Mouse (Mus musculus) midbrain, embryonic 14.5 days (tissue): ENCODE results near the gene Spc25. TPM values are rescaled to one million over a fixed set of nuclear protein-coding genes. Genes with fewer than 3 reads are reported as not detected.
A peak's percentile ranks its signal among the peaks of the same experiment; 100 is the strongest.

Experiments used
- ATAC-seq: fragments of 200-750 bp; cut with Nextera tagmentation; 2 replicates; pipeline ENCODE4 v1.8.0; 2017; ENCODE audit warnings: moderate number of reproducible peaks, moderate library complexity; ENCODE audit not compliant: low FRiP score, low TSS enrichment
- DNase-seq: peaks from one replicate; pipeline ENCODE4 v3.0.0-alpha.2; 2015
- H3K27ac ChIP-seq: fragments of 300-500 bp; sonication (generic); replicated peaks from 2 replicates; pipeline ENCODE4 v1.5.1; 2014; ENCODE audit warnings: mild to moderate bottlenecking, low read depth, low read length, moderate library complexity
- H3K27me3 ChIP-seq: fragments of 300-500 bp; sonication (generic); 2 replicates; pipeline ENCODE4 v1.6.1; 2014; ENCODE audit warnings: low read length, control low read depth, mixed read lengths; ENCODE audit not compliant: control insufficient read depth, insufficient read depth
- H3K36me3 ChIP-seq: fragments of 300-500 bp; sonication (generic); 2 replicates; pipeline ENCODE4 v1.6.1; 2014; ENCODE audit warnings: low read length, control low read depth; ENCODE audit not compliant: control insufficient read depth, insufficient read depth
- H3K4me1 ChIP-seq: fragments of 300-500 bp; sonication (generic); 2 replicates; pipeline ENCODE4 v1.6.1; 2014; ENCODE audit warnings: mild to moderate bottlenecking, antibody characterized with exemption, low read length, control low read depth; ENCODE audit not compliant: control insufficient read depth, insufficient read depth
- H3K4me2 ChIP-seq: fragments of 300-500 bp; sonication (generic); 2 replicates; pipeline ENCODE4 v1.6.1; 2014; ENCODE audit warnings: mild to moderate bottlenecking, low read length, moderate library complexity
- H3K4me3 ChIP-seq: fragments of 300-500 bp; sonication (generic); replicated peaks from 2 replicates; pipeline ENCODE4 v1.5.1; 2014; ENCODE audit warnings: low read depth, low read length
- H3K9ac ChIP-seq: fragments of 300-500 bp; sonication (generic); replicated peaks from 2 replicates; pipeline ENCODE4 v1.6.1; 2014; ENCODE audit warnings: mild to moderate bottlenecking, low read length, moderate library complexity
- H3K9me3 ChIP-seq: fragments of 300-500 bp; sonication (generic); 2 replicates; pipeline ENCODE4 v1.6.1; 2016; ENCODE audit warnings: low read length, control low read depth, mixed read lengths; ENCODE audit not compliant: control insufficient read depth
- WGBS: fragments of 180-500 bp; shearing (Covaris S2); extraction: QIAGEN DNeasy Blood & Tissue Kit; methylation state at CpG from one replicate; pipeline ENCODE4 v1.1.7; 2014; 5-methylcytosine and 5-hydroxymethylcytosine counted together
- polyA plus RNA-seq: library from polyadenylated mRNA; unstranded; fragments of >200 nt; fragmentation: Nextera tagmentation; extraction: Ambion mirVana; gene quantifications from 2 replicates; pipeline ENCODE4 v1.2.1, GENCODE M21; 2014

The Spc25 gene
- polyA plus RNA-seq, 1 experiment from 2014 or later = 49.9 TPM

- WGBS = 82% methylated on average over 9 of the region's 9 CpGs
- H3K4me2 ChIP-seq = no peak overlapping the region
- no peak overlapping the region for H3K27ac ChIP-seq
- no peak overlapping the region for H3K4me3 ChIP-seq
- no peak for ATAC-seq
- no peaks in the 10 kb centered on the region for H3K27me3 ChIP-seq
- no peaks in the 10 kb centered on the region for H3K36me3 ChIP-seq
- H3K9me3 ChIP-seq = no peaks in the 10 kb centered on the region
- DNase-seq = no peak
- H3K9ac ChIP-seq = no peak overlapping the region
- no peaks in the 10 kb centered on the region for H3K4me1 ChIP-seq
Observed at GRCm38 (mm10) chr2:69226876-69227275, 20.9 kb upstream of the Spc25 start.

- no peak overlapping the region for H3K4me3 ChIP-seq
- H3K9me3 ChIP-seq = no peaks in the 10 kb centered on the region
- ATAC-seq (no peak), DNase-seq (no peak)
- no peak overlapping the region for H3K9ac ChIP-seq
- no peak overlapping the region for H3K27ac ChIP-seq
- H3K4me1 ChIP-seq = no peaks in the 10 kb centered on the region
- H3K4me2 ChIP-seq = no peak overlapping the region
- 72% methylated on average over 2 of the region's 2 CpGs for WGBS
- H3K36me3 ChIP-seq = no peaks in the 10 kb centered on the region
- no peaks in the 10 kb centered on the region for H3K27me3 ChIP-seq
Observed at GRCm38 (mm10) chr2:69224724-69225123, 18.7 kb upstream of the Spc25 start.

DNA sequence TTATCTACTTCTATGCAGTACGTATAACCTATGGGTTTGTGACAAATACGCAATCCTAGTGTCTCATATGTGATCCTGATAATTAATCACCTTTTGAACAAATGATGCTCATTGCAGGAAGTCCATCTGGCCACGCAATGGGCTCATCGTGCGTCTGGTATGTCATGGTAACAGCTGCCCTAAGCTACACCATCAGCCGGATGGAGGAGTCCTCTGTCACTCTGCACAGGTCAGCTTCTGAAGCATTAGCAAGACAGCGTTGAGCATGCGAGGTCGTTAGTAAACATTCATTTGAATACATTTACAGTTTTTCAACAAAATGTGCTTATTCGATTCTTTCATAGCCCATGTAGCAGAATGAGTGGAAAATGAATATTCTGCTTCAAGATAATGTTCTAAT, 16.8 kb upstream of the Spc25 start:
- Histone ChIP-seq H3K27me3 (no peaks in the 10 kb centered on the region), H3K9me3 (no peaks in the 10 kb centered on the region), H3K9ac (no peak overlapping the region), H3K36me3 (no peaks in the 10 kb centered on the region), H3K4me2 (no peak overlapping the region), H3K4me3 (no peak overlapping the region), H3K27ac (no peak overlapping the region), H3K4me1 (no peaks in the 10 kb centered on the region)
- WGBS = 80% methylated on average over 10 of the region's 10 CpGs
- ATAC-seq (no peak), DNase-seq (no peak)

GRCm38 (mm10) chr2:69221868-69222416, 15.9 kb upstream of the Spc25 start:
- no peaks in the 10 kb centered on the region for H3K9me3 ChIP-seq
- H3K4me2 ChIP-seq = no peak overlapping the region
- no peaks in the 10 kb centered on the region for H3K4me1 ChIP-seq
- H3K9ac ChIP-seq = no peak overlapping the region
- no peak overlapping the region for H3K27ac ChIP-seq
- no peak for DNase-seq
- no peaks in the 10 kb centered on the region for H3K36me3 ChIP-seq
- ATAC-seq = no peak
- H3K4me3 ChIP-seq = no peak overlapping the region
- H3K27me3 ChIP-seq = no peaks in the 10 kb centered on the region
- WGBS = 27% methylated on average over 5 of the region's 5 CpGs

- ATAC-seq (no peak), DNase-seq (no peak)
- no peak overlapping the region for H3K9ac ChIP-seq
- no peaks in the 10 kb centered on the region for H3K27me3 ChIP-seq
- H3K9me3 ChIP-seq = no peaks in the 10 kb centered on the region
- H3K4me3 ChIP-seq = no peak overlapping the region
- H3K4me2 ChIP-seq = no peak overlapping the region
- no peaks in the 10 kb centered on the region for H3K4me1 ChIP-seq
- 76% methylated on average over 7 of the region's 7 CpGs for WGBS
- H3K27ac ChIP-seq = no peak overlapping the region
- H3K36me3 ChIP-seq = no peaks in the 10 kb centered on the region
Observed at GRCm38 (mm10) chr2:69215242-69215641, 9.2 kb upstream of the Spc25 start.

- no peak overlapping the region for H3K4me2 ChIP-seq
- no peak overlapping the region for H3K9ac ChIP-seq
- ATAC-seq = no peak
Observed at GRCm38 (mm10) chr2:69212652-69213051, 6.7 kb upstream of the Spc25 start.

DNA sequence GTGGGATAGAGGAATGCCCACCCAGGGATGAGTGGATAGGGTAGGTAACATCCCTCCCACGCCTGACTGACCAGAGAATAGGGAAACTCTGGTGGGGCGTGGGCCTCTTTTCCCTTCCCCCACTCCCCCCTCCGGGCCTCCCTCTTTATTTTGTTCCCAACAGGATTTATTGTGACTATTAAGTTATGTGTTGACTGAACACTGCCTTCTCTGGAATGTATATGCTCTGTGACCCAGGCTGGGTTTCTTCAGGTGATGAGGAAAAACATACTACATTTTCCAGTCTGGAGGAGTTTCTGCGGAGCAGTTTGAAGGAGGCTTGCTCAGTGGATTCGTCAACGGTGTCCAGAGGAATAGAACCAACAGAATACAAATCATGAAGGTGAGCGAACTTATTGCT, 4.8 kb upstream of the Spc25 start, which contains the start of gene G6pc2:
TSS of gene G6pc2 (plus strand) at position 301 of the 400 bp plus-strand sequence.
- H3K9ac ChIP-seq = no peak within 1 kb of the TSS
- peaks cover 3% of the 10 kb centered on the region; the same call in 1 of the 2 replicates for H3K4me1 ChIP-seq
- no peaks in the 10 kb centered on the region for H3K27me3 ChIP-seq
- no peak within 1 kb of the TSS for H3K4me2 ChIP-seq
- WGBS = 86% methylated on average over 7 of the region's 7 CpGs
- ATAC-seq = no peak
- DNase-seq = no peak
- no peaks in the 10 kb centered on the region for H3K36me3 ChIP-seq
- no peaks in the 10 kb centered on the region for H3K9me3 ChIP-seq
- no peak within 1 kb of the TSS for H3K4me3 ChIP-seq
- H3K27ac ChIP-seq = no peak within 1 kb of the TSS

More at GRCm38 (mm10) chr2:69212652-69213051, 6.7 kb upstream of the Spc25 start:
- H3K4me1 ChIP-seq = no peaks in the 10 kb centered on the region
- no peaks in the 10 kb centered on the region for H3K36me3 ChIP-seq
- WGBS = 63% methylated on average over 10 of the region's 10 CpGs
- H3K27ac ChIP-seq = no peak overlapping the region
- no peak overlapping the region for H3K4me3 ChIP-seq
- H3K27me3 ChIP-seq = no peaks in the 10 kb centered on the region
- no peaks in the 10 kb centered on the region for H3K9me3 ChIP-seq
- no peak for DNase-seq

- ATAC-seq (no peak), DNase-seq (no peak)
- Histone ChIP-seq H3K9me3 (no peaks in the 10 kb centered on the region), H3K36me3 (no peaks in the 10 kb centered on the region), H3K27me3 (no peaks in the 10 kb centered on the region), H3K27ac (no peak overlapping the region), H3K4me1 (peaks cover 10% of the 10 kb centered on the region; the same call in 1 of the 2 replicates), H3K9ac (no peak overlapping the region), H3K4me3 (no peak overlapping the region), H3K4me2 (no peak overlapping the region)
- 89% methylated on average over 3 of the region's 3 CpGs for WGBS
Observed at GRCm38 (mm10) chr2:69209684-69210083, 3.7 kb upstream of the Spc25 start.

DNA sequence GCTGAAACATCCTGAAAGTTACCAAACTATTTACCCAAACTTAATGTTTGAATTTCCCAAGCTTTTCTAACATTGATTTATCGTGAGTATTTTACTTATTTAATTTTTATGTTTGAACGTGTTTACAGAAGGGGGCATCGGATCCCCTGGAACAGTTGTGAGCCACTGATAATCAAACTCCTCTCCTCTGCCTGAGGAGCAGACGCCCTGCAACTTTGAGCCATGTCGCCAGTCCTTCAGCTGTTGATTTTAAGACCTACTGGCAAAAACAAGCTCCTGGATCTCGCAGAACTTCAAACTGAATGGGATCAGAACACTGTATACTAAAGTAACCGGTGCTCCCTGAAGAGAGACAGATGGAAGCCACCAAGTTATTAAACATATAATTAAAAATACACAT, 529 bp upstream of the Spc25 start:
- ATAC-seq (peak; percentile 12; the same call in 1 of the 2 replicates), DNase-seq (no peak)
- H3K36me3 ChIP-seq = 0 out of 2 replicates have a peak, but pooled peaks cover 5% of the 10 kb centered on the region
- WGBS = 30% methylated on average over 7 of the region's 7 CpGs
- H3K4me3 ChIP-seq = no peak overlapping the region
- H3K9me3 ChIP-seq = no peaks in the 10 kb centered on the region
- no peak overlapping the region for H3K9ac ChIP-seq
- H3K4me1 ChIP-seq = peaks cover 10% of the 10 kb centered on the region; the same call in 1 of the 2 replicates
- H3K4me2 ChIP-seq = peak overlapping the region; percentile 30; the same call in 1 of the 2 replicates
- no peak overlapping the region for H3K27ac ChIP-seq
- H3K27me3 ChIP-seq = no peaks in the 10 kb centered on the region
